Mouse (Mus musculus) layer of hippocampus, adult 2 months (tissue): ENCODE results near the gene Ankub1. TPM values are rescaled to one million over a fixed set of nuclear protein-coding genes. Genes with fewer than 3 reads are reported as not detected.

Experiments
- DNase-seq, 2 experiments: peaks; one replicate each; pipeline ENCODE4 v3.0.0; 2022; ENCODE audit warnings: low spot score in 2 of 2
- H3K27ac ChIP-seq: fragments of 200-600 bp; 2 replicates; pipeline ENCODE4 v1.8.1; 2022
- H3K4me3 ChIP-seq: fragments of 200-600 bp; 2 replicates; pipeline ENCODE4 v1.8.1; 2022; ENCODE audit warnings: mild to moderate bottlenecking
- CTCF ChIP-seq: fragments of 200-600 bp; conservative IDR thresholded peaks from 2 replicates; pipeline ENCODE4 v1.8.1; 2022; ENCODE audit warnings: antibody characterized with exemption, mild to moderate bottlenecking, moderate library complexity
- microRNA-seq, 2 experiments: library from miRNA; unstranded; fragments of <30 nt; microRNA quantifications; one replicate each; pipeline ENCODE4 v1.2.0; 2021
- total RNA-seq, 2 experiments: library from RNA; stranded (reverse); gene quantifications; 2 replicates each; pipeline ENCODE4 v1.2.3; 2021

Ankub1 gene
- total RNA-seq, 2 experiments from 2014 or later: 2.1 TPM

DNA sequence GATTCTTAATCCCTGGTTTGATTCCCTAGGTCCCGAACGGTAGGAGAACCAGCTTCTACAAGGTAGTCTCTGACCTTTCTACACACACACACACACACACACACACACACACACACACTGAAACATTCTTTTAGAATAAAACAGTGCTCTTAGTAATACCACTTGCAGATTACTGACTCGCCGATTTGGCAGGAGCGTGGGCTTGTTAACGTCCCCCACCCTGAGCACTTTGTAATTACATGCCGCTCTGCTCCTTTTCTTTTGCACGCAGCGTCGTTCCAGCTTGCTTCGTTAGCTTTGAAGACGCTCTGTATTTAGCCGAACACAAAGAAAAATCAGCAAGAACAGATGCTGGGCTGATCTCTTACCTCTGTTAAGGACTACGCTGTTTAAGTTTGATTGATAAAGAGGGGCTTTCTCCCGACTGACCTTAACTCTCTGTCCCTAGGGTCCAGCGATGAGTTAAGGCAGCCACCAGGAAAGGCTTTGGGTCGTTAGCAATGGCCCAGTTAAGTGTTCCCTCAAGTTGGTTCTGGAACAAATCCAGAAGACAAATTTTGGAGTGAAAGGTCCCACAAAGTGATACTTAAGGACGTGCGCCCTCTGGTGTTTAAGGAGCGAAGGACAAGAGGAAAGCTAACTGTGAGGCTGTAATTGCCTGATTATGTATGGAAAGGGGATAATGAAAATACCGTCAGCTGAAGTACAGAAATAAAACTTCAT, 67.2 kb downstream of the Ankub1 start:
- peak; percentile 59 to 67 for DNase-seq
- H3K4me3 ChIP-seq: peak overlapping the region; percentile 61
- TF ChIP-seq CTCF: peak; percentile 90
- H3K27ac ChIP-seq: peak overlapping the region; percentile 64

DNA sequence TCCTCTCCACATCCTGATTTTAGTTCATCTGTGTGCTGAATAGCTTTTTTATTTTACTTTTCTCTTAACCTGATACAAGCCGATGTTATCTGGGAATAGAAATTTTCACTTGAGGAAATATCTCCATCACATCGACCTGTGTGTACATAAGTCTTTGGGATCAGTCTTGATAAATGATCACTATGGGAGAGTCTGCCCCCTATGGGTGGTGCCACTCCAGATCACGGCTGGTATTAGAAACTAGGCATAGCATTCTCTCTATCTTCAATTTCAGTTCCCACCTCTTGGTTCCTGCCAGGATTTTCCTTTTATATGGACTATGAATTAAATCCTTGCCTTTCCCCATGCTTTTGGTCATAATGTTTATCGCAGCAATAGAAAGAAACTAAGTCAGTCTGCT, 72.9 kb downstream of the Ankub1 start:
- no peak overlapping the region for H3K27ac ChIP-seq
- H3K4me3 ChIP-seq: no peak overlapping the region
- DNase-seq: no peak
- TF ChIP-seq CTCF: peak; percentile 74

DNA sequence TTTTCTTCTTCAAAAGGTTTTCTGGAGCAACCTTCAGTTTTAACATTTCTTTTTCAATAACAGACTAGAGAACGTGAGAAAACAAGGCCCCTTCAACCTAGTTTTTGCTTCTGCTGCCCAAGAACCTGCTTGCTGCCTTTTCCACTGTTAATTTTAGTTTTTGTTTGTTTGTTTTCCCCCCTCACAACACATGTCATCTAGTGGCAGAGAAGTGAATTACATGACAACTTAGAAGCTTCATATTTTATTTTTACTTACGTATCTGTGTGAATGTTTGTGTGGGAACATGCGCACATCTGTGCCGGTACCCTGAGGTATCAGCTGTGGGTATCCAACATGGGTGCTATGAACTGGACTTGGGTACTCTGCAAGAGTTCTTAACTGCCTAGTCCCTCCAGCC, 76.9 kb downstream of the Ankub1 start:
- DNase-seq: no peak
- peak; percentile 72 for TF ChIP-seq CTCF

DNA sequence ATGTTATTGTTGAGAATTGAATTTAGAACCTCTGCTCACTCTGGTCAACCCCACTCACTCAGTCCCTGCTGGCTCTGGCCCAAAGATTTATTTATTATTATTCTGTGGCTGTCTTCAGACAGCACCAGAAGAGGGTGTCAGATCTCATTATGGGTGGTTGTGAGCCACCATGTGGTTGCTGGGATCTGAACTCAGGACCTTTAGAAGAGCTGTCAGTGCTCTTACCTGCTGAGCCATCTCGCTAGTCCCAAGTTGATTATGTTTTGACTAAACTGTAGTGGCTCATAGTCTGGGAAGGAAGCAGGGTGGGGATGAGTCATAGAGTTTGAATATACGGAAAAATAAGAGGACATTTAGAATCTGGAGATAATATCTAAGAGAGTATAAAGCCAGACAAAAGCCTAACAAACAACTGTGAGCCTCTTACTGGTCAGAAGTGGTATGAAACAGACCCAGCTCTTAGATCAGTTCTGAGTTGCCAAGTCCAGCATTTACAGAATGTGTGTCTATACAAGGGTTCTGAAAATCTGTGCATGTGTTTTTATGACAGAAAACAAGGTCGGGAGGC, 80.1 kb downstream of the Ankub1 start:
- Histone ChIP-seq H3K4me3 (no peak overlapping the region), H3K27ac (no peak overlapping the region)
- no peak for DNase-seq
- TF ChIP-seq CTCF: no peak

More for the DNA sequence above, 76.9 kb downstream of the Ankub1 start:
- Histone ChIP-seq H3K4me3 (no peak overlapping the region), H3K27ac (no peak overlapping the region)

DNA sequence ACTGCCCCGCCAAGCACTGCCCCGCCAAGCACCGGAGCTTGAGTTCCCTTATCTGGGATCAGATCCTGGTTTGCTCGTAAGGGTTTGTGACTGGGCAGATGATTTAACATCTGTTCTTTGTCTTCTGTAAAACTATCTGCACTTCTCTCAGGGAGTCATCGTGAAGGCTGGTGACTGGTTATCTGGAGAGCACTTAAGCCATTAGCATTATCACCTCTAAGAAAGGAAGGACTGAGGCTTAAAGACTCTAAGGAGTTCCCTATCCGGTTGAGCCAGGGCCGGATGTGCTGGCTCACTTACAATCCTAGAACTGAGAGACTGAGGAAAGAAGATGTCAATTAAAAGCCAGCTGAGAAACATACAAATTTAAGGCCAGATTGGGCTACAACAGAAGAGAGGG, 80.8 kb downstream of the Ankub1 start:
- no peak overlapping the region for H3K27ac ChIP-seq
- no peak for DNase-seq
- H3K4me3 ChIP-seq: no peak overlapping the region
- no peak for TF ChIP-seq CTCF

Small RNA genes lying within 50 kb of the gene (microRNA-seq; reads per million reads assigned to microRNA genes)
- gene Mir6377: 0 reads per million in 2 experiments

Other genes with a start within 250 kb of the Ankub1 start
- 10 to 100 TPM; 12.7 to 12.9 TPM for gene Wwtr1, start 116.9 kb downstream of the Ankub1 start, total RNA-seq
- 10 to 100 TPM; 20.9 to 21.6 TPM for gene Commd2, start 41.1 kb downstream of the Ankub1 start, total RNA-seq
- 10 to 100 TPM; 85.5 to 85.9 TPM for gene Rnf13, start 43.3 kb upstream of the Ankub1 start, total RNA-seq
- gene Pfn2, start 155.3 kb upstream of the Ankub1 start, total RNA-seq: 100 to 1,000 TPM; 533 to 535 TPM